Mouse (Mus musculus) hindbrain, embryonic 11.5 days (tissue): ENCODE results near the gene Znrf2. TPM values are rescaled to one million over a fixed set of nuclear protein-coding genes. Genes with fewer than 3 reads are reported as not detected.

Source experiments
- ATAC-seq: fragments of 200-750 bp; cut with Nextera tagmentation; 2 replicates; pipeline ENCODE4 v1.8.0; 2017; ENCODE audit warnings: mild to moderate bottlenecking, moderate TSS enrichment, moderate library complexity; ENCODE audit not compliant: low FRiP score
- DNase-seq: peaks from one replicate; pipeline ENCODE4 v3.0.0-alpha.2; 2015; ENCODE audit warnings: low spot score
- H3K27ac ChIP-seq: fragments of 300-500 bp; sonication (generic); 2 replicates; pipeline ENCODE4 v1.5.1; 2014; ENCODE audit warnings: mild to moderate bottlenecking, low read depth, low read length
- H3K27me3 ChIP-seq: fragments of 300-500 bp; sonication (generic); 2 replicates; pipeline ENCODE4 v1.6.1; 2014; ENCODE audit warnings: mild to moderate bottlenecking, low read length, moderate library complexity, mixed read lengths; ENCODE audit not compliant: control insufficient read depth, insufficient read depth
- H3K36me3 ChIP-seq: fragments of 300-500 bp; sonication (generic); 2 replicates; pipeline ENCODE4 v1.6.1; 2014; ENCODE audit warnings: mild to moderate bottlenecking, low read length, moderate library complexity, mixed read lengths; ENCODE audit not compliant: control insufficient read depth, insufficient read depth
- H3K4me1 ChIP-seq: fragments of 300-500 bp; sonication (generic); replicated peaks from 2 replicates; pipeline ENCODE4 v1.6.1; 2014; ENCODE audit warnings: low read length, mixed read lengths; ENCODE audit not compliant: control insufficient read depth, insufficient read depth
- H3K4me2 ChIP-seq: fragments of 300-500 bp; sonication (generic); replicated peaks from 2 replicates; pipeline ENCODE4 v1.6.1; 2014; ENCODE audit warnings: mild to moderate bottlenecking, low read depth, low read length
- H3K4me3 ChIP-seq: fragments of 300-500 bp; sonication (generic); 2 replicates; pipeline ENCODE4 v1.5.1; 2014; ENCODE audit warnings: low read depth, low read length
- H3K9ac ChIP-seq: fragments of 300-500 bp; sonication (generic); 2 replicates; pipeline ENCODE4 v1.6.1; 2014; ENCODE audit warnings: low read depth, low read length
- H3K9me3 ChIP-seq: fragments of 300-500 bp; sonication (generic); 2 replicates; pipeline ENCODE4 v1.6.1; 2016; ENCODE audit warnings: low read length; ENCODE audit not compliant: control insufficient read depth
- WGBS: fragments of 180-500 bp; shearing (Covaris S2); extraction: QIAGEN DNeasy Blood & Tissue Kit; methylation state at CpG from one replicate; pipeline ENCODE4 v1.1.7; 2014; 5-methylcytosine and 5-hydroxymethylcytosine counted together
- polyA plus RNA-seq: library from polyadenylated mRNA; unstranded; fragments of >200 nt; fragmentation: Nextera tagmentation; extraction: Ambion mirVana; gene quantifications from 2 replicates; pipeline ENCODE4 v1.2.1, GENCODE M21; 2014

Znrf2 gene
- polyA plus RNA-seq, 1 experiment from 2014 or later, result 3.6 TPM

- no peaks in the 10 kb centered on the region for H3K27me3 ChIP-seq
- no peak for DNase-seq
- H3K27ac ChIP-seq, result no peak overlapping the region
- H3K9me3 ChIP-seq, result no peaks in the 10 kb centered on the region
- no peak overlapping the region for H3K4me3 ChIP-seq
- no peak for ATAC-seq
- WGBS, result 73% methylated on average over 5 of the region's 5 CpGs
- no peaks in the 10 kb centered on the region for H3K4me1 ChIP-seq
- no peak overlapping the region for H3K9ac ChIP-seq
- H3K4me2 ChIP-seq, result no peak overlapping the region
- H3K36me3 ChIP-seq, result no peaks in the 10 kb centered on the region
Observed at GRCm38 (mm10) chr6:54934930-54935329, 118.2 kb downstream of the Znrf2 start.

GRCm38 (mm10) chr6:54936496-54936895 is 119.8 kb downstream of the Znrf2 start:
- Histone ChIP-seq H3K4me3 (no peak overlapping the region), H3K9ac (no peak overlapping the region), H3K36me3 (no peaks in the 10 kb centered on the region), H3K9me3 (no peaks in the 10 kb centered on the region), H3K27me3 (no peaks in the 10 kb centered on the region), H3K27ac (no peak overlapping the region), H3K4me1 (no peaks in the 10 kb centered on the region), H3K4me2 (no peak overlapping the region)
- DNase-seq, result no peak
- ATAC-seq, result no peak
- WGBS, result 80% methylated on average over 2 of the region's 2 CpGs

GRCm38 (mm10) chr6:54939631-54940030 is 122.9 kb downstream of the Znrf2 start:
- peaks cover 4% of the 10 kb centered on the region for H3K27me3 ChIP-seq
- no peaks in the 10 kb centered on the region for H3K4me1 ChIP-seq
- ATAC-seq (no peak), DNase-seq (no peak)
- H3K4me3 ChIP-seq, result no peak overlapping the region
- H3K9ac ChIP-seq, result no peak overlapping the region
- 76% methylated on average over 4 of the region's 4 CpGs for WGBS
- H3K9me3 ChIP-seq, result no peaks in the 10 kb centered on the region
- H3K36me3 ChIP-seq, result no peaks in the 10 kb centered on the region
- no peak overlapping the region for H3K4me2 ChIP-seq
- H3K27ac ChIP-seq, result no peak overlapping the region

- H3K9me3 ChIP-seq, result no peaks in the 10 kb centered on the region
- H3K4me3 ChIP-seq, result no peak overlapping the region
- H3K27me3 ChIP-seq, result peaks cover 4% of the 10 kb centered on the region
- no peaks in the 10 kb centered on the region for H3K4me1 ChIP-seq
- H3K27ac ChIP-seq, result no peak overlapping the region
- DNase-seq, result no peak
- ATAC-seq, result no peak
- H3K9ac ChIP-seq, result no peak overlapping the region
- no peaks in the 10 kb centered on the region for H3K36me3 ChIP-seq
- H3K4me2 ChIP-seq, result no peak overlapping the region
- 85% methylated on average over 7 of the region's 7 CpGs for WGBS
Observed at GRCm38 (mm10) chr6:54940126-54940525, 123.4 kb downstream of the Znrf2 start.

- H3K4me3 ChIP-seq, result no peak overlapping the region
- no peaks in the 10 kb centered on the region for H3K9me3 ChIP-seq
- DNase-seq (no peak), ATAC-seq (no peak)
- H3K4me1 ChIP-seq, result no peaks in the 10 kb centered on the region
- H3K36me3 ChIP-seq, result no peaks in the 10 kb centered on the region
- no peak overlapping the region for H3K9ac ChIP-seq
- no peak overlapping the region for H3K4me2 ChIP-seq
- H3K27me3 ChIP-seq, result peaks cover 4% of the 10 kb centered on the region
- 91% methylated on average over 6 of the region's 6 CpGs for WGBS
- no peak overlapping the region for H3K27ac ChIP-seq
Observed at GRCm38 (mm10) chr6:54941149-54941548, 124.4 kb downstream of the Znrf2 start.

Other genes with a start within 250 kb of the Znrf2 start
- gene Plekha8, start 221.8 kb upstream of the Znrf2 start, polyA plus RNA-seq, result 16.8 and 19.6 TPM in 2 replicates
- gene Fkbp14, start 219.6 kb upstream of the Znrf2 start, polyA plus RNA-seq, result 16.2 and 17.9 TPM in 2 replicates
- 32.4 and 37.7 TPM in 2 replicates for gene Mturn, start 135.3 kb upstream of the Znrf2 start, polyA plus RNA-seq
- gene Nod1, start 155.7 kb downstream of the Znrf2 start, polyA plus RNA-seq, result 1.8 and 2.4 TPM in 2 replicates
- 18.2 and 18.9 TPM in 2 replicates for gene Ggct, start 176.0 kb downstream of the Znrf2 start, polyA plus RNA-seq
- 214 and 230 TPM in 2 replicates for gene Gars, start 221.1 kb downstream of the Znrf2 start, polyA plus RNA-seq